Mouse (Mus musculus) megakaryocyte, embryonic 14.5 days (primary cell): ENCODE data around the gene Ifih1.

Experiments
- FLI1 ChIP-seq: IDR thresholded peaks from 2 replicates; pipeline ENCODE4 v1.6.1; 2012; ENCODE audit warnings: low read length, inconsistent platforms, mixed read lengths
- GATA1 ChIP-seq: IDR thresholded peaks from 3 replicates; pipeline ENCODE4 v1.6.1; 2012; ENCODE audit warnings: mixed read lengths, low read length, inconsistent platforms, borderline replicate concordance

- TF ChIP-seq GATA1, result no peak
- no peak for TF ChIP-seq FLI1
These were observed 71.1 kb downstream of the Ifih1 start for GRCm38 (mm10) chr2:62574962-62575361.
